Mouse (Mus musculus): ENCODE measurements around the gene Rev3l. TPM values are rescaled to one million over a fixed set of nuclear protein-coding genes. Genes with fewer than 3 reads are reported as not detected.

Gene Rev3l
- 9.8 and 10.2 TPM in 2 replicates for polyA plus RNA-seq (2015; fragmentation: Nextera tagmentation; extraction: Ambion mirVana)

GRCm38 (mm10) chr10:39731736-39732265 lies at the start of gene Rev3l:
TSS of gene Rev3l (plus strand) at chr10:39732118.

GRCm38 (mm10) chr10:39898874-39899371 lies 167.0 kb downstream of the Rev3l start, which contains the start of gene Mfsd4b4:
TSS of gene Mfsd4b4 (minus strand) at chr10:39899238.

Other genes starting within 250 kb of the Rev3l start
- 30.1 and 33.4 TPM in 2 replicates for gene Traf3ip2, start 119.2 kb upstream of the Rev3l start, polyA plus RNA-seq (2015; fragmentation: Nextera tagmentation; extraction: Ambion mirVana)
- 2.5 and 2.6 TPM in 2 replicates for gene Mfsd4b4, start 167.1 kb downstream of the Rev3l start, polyA plus RNA-seq (2015; fragmentation: Nextera tagmentation; extraction: Ambion mirVana)
- gene Mfsd4b2, start 194.8 kb downstream of the Rev3l start, polyA plus RNA-seq (2015; fragmentation: Nextera tagmentation; extraction: Ambion mirVana) = not detected in 2 replicates
- 0.58 and 0.70 TPM in 2 replicates for gene Mfsd4b3, start 228.0 kb downstream of the Rev3l start, polyA plus RNA-seq (2015; fragmentation: Nextera tagmentation; extraction: Ambion mirVana)